Mouse (Mus musculus): ENCODE data around the gene Dmkn. TPM values are rescaled to one million over a fixed set of nuclear protein-coding genes. Genes with fewer than 3 reads are reported as not detected.
"Not testable (repeated sequence)": the region's sequence is repeated elsewhere in the genome, so short reads cannot be mapped to it uniquely, and the experiment has no call there.

Dmkn gene
- polyA plus RNA-seq, 1 experiment from 2014 or later: 0.87 TPM

- H3K4me3 ChIP-seq (replicated peaks; ENCODE audit: low read depth, low read length): peak within 1 kb of the TSS; percentile 78
- H3K36me3 ChIP-seq (ENCODE audit: control insufficient read depth, insufficient read depth, low read length): peaks cover 25% of the 10 kb centered on the region
- ATAC-seq (ENCODE audit: low FRiP score, low TSS enrichment): peak; percentile 96
- H3K27ac ChIP-seq (replicated peaks; ENCODE audit: low read depth, low read length): peak within 1 kb of the TSS; percentile 94
- peak; percentile 98 for DNase-seq
- H3K9me3 ChIP-seq (ENCODE audit: control insufficient read depth, low read length): no peaks in the 10 kb centered on the region
- under 1% methylated on average over 60 of the region's 60 CpGs for WGBS
- peaks cover 24% of the 10 kb centered on the region for H3K4me1 ChIP-seq (ENCODE audit: control insufficient read depth, insufficient read depth, low read length)
- H3K4me2 ChIP-seq (ENCODE audit: low read length): peak within 1 kb of the TSS; percentile 67
- H3K9ac ChIP-seq (replicated peaks; ENCODE audit: low read length): peak within 1 kb of the TSS; percentile 80
- no peaks in the 10 kb centered on the region for H3K27me3 ChIP-seq (ENCODE audit: control insufficient read depth, insufficient read depth, low read length)
These were observed 34.0 kb upstream of the Dmkn start, which contains the start of gene Tmem147 for GRCm38 (mm10) chr7:30729396-30730063. TSS of gene Tmem147 (minus strand) at chr7:30729540.

- not testable (repeated sequence) for ATAC-seq (ENCODE audit: low FRiP score, low TSS enrichment); H3K27me3 ChIP-seq (ENCODE audit: control insufficient read depth, insufficient read depth, low read length); H3K9me3 ChIP-seq (ENCODE audit: control insufficient read depth, low read length)
- Histone ChIP-seq H3K27ac (replicated peaks; ENCODE audit: low read depth, low read length) (peak overlapping the region; percentile 94), H3K4me2 (ENCODE audit: low read length) (peak overlapping the region; percentile 67), H3K4me3 (replicated peaks; ENCODE audit: low read depth, low read length) (peak overlapping the region; percentile 78), H3K4me1 (ENCODE audit: control insufficient read depth, insufficient read depth, low read length) (peaks cover 24% of the 10 kb centered on the region), H3K9ac (replicated peaks; ENCODE audit: low read length) (peak overlapping the region; percentile 80), H3K36me3 (ENCODE audit: control insufficient read depth, insufficient read depth, low read length) (peaks cover 30% of the 10 kb centered on the region)
- 4% methylated on average over 16 of the region's 22 CpGs for WGBS
- DNase-seq: peak; percentile 56
These were observed 33.4 kb upstream of the Dmkn start for GRCm38 (mm10) chr7:30730064-30730722.

- ATAC-seq (ENCODE audit: low FRiP score, low TSS enrichment) (no peak), DNase-seq (no peak)
- H3K9ac ChIP-seq (replicated peaks; ENCODE audit: low read length): no peak overlapping the region
- no peak overlapping the region for H3K4me3 ChIP-seq (replicated peaks; ENCODE audit: low read depth, low read length)
- no peaks in the 10 kb centered on the region for H3K9me3 ChIP-seq (ENCODE audit: control insufficient read depth, low read length)
- H3K4me1 ChIP-seq (ENCODE audit: control insufficient read depth, insufficient read depth, low read length): peaks cover 8% of the 10 kb centered on the region
- no peak overlapping the region for H3K27ac ChIP-seq (replicated peaks; ENCODE audit: low read depth, low read length)
- 85% methylated on average over 3 of the region's 3 CpGs for WGBS
- no peak overlapping the region for H3K4me2 ChIP-seq (ENCODE audit: low read length)
- peaks cover 51% of the 10 kb centered on the region for H3K36me3 ChIP-seq (ENCODE audit: control insufficient read depth, insufficient read depth, low read length)
- no peaks in the 10 kb centered on the region for H3K27me3 ChIP-seq (ENCODE audit: control insufficient read depth, insufficient read depth, low read length)
These were observed 27.3 kb upstream of the Dmkn start for GRCm38 (mm10) chr7:30736211-30736610.

- DNase-seq; H3K9me3 ChIP-seq (ENCODE audit: control insufficient read depth, low read length); H3K4me3 ChIP-seq (replicated peaks; ENCODE audit: low read depth, low read length); H3K27me3 ChIP-seq (ENCODE audit: control insufficient read depth, insufficient read depth, low read length); H3K4me2 ChIP-seq (ENCODE audit: low read length); ATAC-seq (ENCODE audit: low FRiP score, low TSS enrichment); H3K9ac ChIP-seq (replicated peaks; ENCODE audit: low read length); H3K4me1 ChIP-seq (ENCODE audit: control insufficient read depth, insufficient read depth, low read length); H3K27ac ChIP-seq (replicated peaks; ENCODE audit: low read depth, low read length): not testable (repeated sequence)
- peaks cover 13% of the 10 kb centered on the region; the same call in 1 of the 2 replicates for H3K36me3 ChIP-seq (ENCODE audit: control insufficient read depth, insufficient read depth, low read length)
- WGBS: 78% methylated on average over 2 of the region's 2 CpGs
These were observed 21.0 kb upstream of the Dmkn start for GRCm38 (mm10) chr7:30742570-30742969.

GRCm38 (mm10) chr7:30743617-30744016 lies 19.9 kb upstream of the Dmkn start, which contains the start of gene Gapdhs:
TSS of gene Gapdhs (minus strand) at chr7:30743681.
- H3K9ac ChIP-seq (replicated peaks; ENCODE audit: low read length); H3K4me1 ChIP-seq (ENCODE audit: control insufficient read depth, insufficient read depth, low read length); DNase-seq; H3K4me3 ChIP-seq (replicated peaks; ENCODE audit: low read depth, low read length); H3K27ac ChIP-seq (replicated peaks; ENCODE audit: low read depth, low read length); H3K27me3 ChIP-seq (ENCODE audit: control insufficient read depth, insufficient read depth, low read length); ATAC-seq (ENCODE audit: low FRiP score, low TSS enrichment); H3K36me3 ChIP-seq (ENCODE audit: control insufficient read depth, insufficient read depth, low read length); H3K4me2 ChIP-seq (ENCODE audit: low read length); H3K9me3 ChIP-seq (ENCODE audit: control insufficient read depth, low read length): not testable (repeated sequence)
- 57% methylated on average over 1 of the region's 4 CpGs for WGBS

GRCm38 (mm10) chr7:30744022-30744598 lies 19.4 kb upstream of the Dmkn start:
- H3K36me3 ChIP-seq (ENCODE audit: control insufficient read depth, insufficient read depth, low read length): peaks cover 9% of the 10 kb centered on the region; the same call in 1 of the 2 replicates
- H3K27ac ChIP-seq (replicated peaks; ENCODE audit: low read depth, low read length): no peak overlapping the region
- no peaks in the 10 kb centered on the region for H3K27me3 ChIP-seq (ENCODE audit: control insufficient read depth, insufficient read depth, low read length)
- H3K9ac ChIP-seq (replicated peaks; ENCODE audit: low read length): no peak overlapping the region
- no peaks in the 10 kb centered on the region for H3K9me3 ChIP-seq (ENCODE audit: control insufficient read depth, low read length)
- DNase-seq (peak; percentile 23), ATAC-seq (ENCODE audit: low FRiP score, low TSS enrichment) (no peak)
- no peak overlapping the region for H3K4me2 ChIP-seq (ENCODE audit: low read length)
- no peaks in the 10 kb centered on the region for H3K4me1 ChIP-seq (ENCODE audit: control insufficient read depth, insufficient read depth, low read length)
- no peak overlapping the region for H3K4me3 ChIP-seq (replicated peaks; ENCODE audit: low read depth, low read length)
- 59% methylated on average over 4 of the region's 4 CpGs for WGBS

- Histone ChIP-seq H3K4me2 (ENCODE audit: low read length) (no peak overlapping the region), H3K27ac (replicated peaks; ENCODE audit: low read depth, low read length) (no peak overlapping the region), H3K27me3 (ENCODE audit: control insufficient read depth, insufficient read depth, low read length) (no peaks in the 10 kb centered on the region), H3K9ac (replicated peaks; ENCODE audit: low read length) (no peak overlapping the region), H3K4me3 (replicated peaks; ENCODE audit: low read depth, low read length) (no peak overlapping the region), H3K9me3 (ENCODE audit: control insufficient read depth, low read length) (no peaks in the 10 kb centered on the region), H3K36me3 (ENCODE audit: control insufficient read depth, insufficient read depth, low read length) (no peaks in the 10 kb centered on the region), H3K4me1 (ENCODE audit: control insufficient read depth, insufficient read depth, low read length) (no peaks in the 10 kb centered on the region)
- DNase-seq (no peak), ATAC-seq (ENCODE audit: low FRiP score, low TSS enrichment) (no peak)
- 87% methylated on average over 7 of the region's 7 CpGs for WGBS
These were observed 15.9 kb upstream of the Dmkn start for GRCm38 (mm10) chr7:30747525-30748204.

GRCm38 (mm10) chr7:30749824-30750606 lies 13.5 kb upstream of the Dmkn start:
- DNase-seq (no peak), ATAC-seq (ENCODE audit: low FRiP score, low TSS enrichment) (no peak)
- Histone ChIP-seq H3K4me3 (replicated peaks; ENCODE audit: low read depth, low read length) (no peak overlapping the region), H3K9me3 (ENCODE audit: control insufficient read depth, low read length) (0 out of 2 replicates have a peak, but pooled peaks cover 5% of the 10 kb centered on the region), H3K27me3 (ENCODE audit: control insufficient read depth, insufficient read depth, low read length) (no peaks in the 10 kb centered on the region), H3K36me3 (ENCODE audit: control insufficient read depth, insufficient read depth, low read length) (peaks cover 3% of the 10 kb centered on the region), H3K4me2 (ENCODE audit: low read length) (no peak overlapping the region), H3K27ac (replicated peaks; ENCODE audit: low read depth, low read length) (no peak overlapping the region), H3K4me1 (ENCODE audit: control insufficient read depth, insufficient read depth, low read length) (no peaks in the 10 kb centered on the region), H3K9ac (replicated peaks; ENCODE audit: low read length) (no peak overlapping the region)
- WGBS: 90% methylated on average over 13 of the region's 13 CpGs
